Mouse (Mus musculus) C2C12 (cell line): Measurements from ENCODE around the gene Stk11ip. TPM values are rescaled to one million over a fixed set of nuclear protein-coding genes. Genes with fewer than 3 reads are reported as not detected.

ENCODE experiments used
- H3K27me3 ChIP-seq: one replicate; pipeline ENCODE4 v1.6.1; 2011; ENCODE audit not compliant: control insufficient read depth, insufficient read depth, insufficient read length
- H3K36me3 ChIP-seq: one replicate; pipeline ENCODE4 v1.6.1; 2011; ENCODE audit not compliant: control insufficient read depth, insufficient read depth
- H3K4me3 ChIP-seq: one replicate; pipeline ENCODE4 v1.5.1; 2011; ENCODE audit warnings: mild to moderate bottlenecking, control low read depth; ENCODE audit not compliant: poor library complexity, insufficient read depth, severe bottlenecking
- H3K79me2 ChIP-seq: one replicate; pipeline ENCODE4 v1.6.1; 2011; ENCODE audit not compliant: control insufficient read depth, insufficient read depth
- H3K79me3 ChIP-seq: one replicate; pipeline ENCODE4 v1.6.1; 2011; ENCODE audit warnings: low read depth, control low read depth
- H3ac ChIP-seq: one replicate; pipeline ENCODE3; 2011; ENCODE audit warnings: low read depth; ENCODE audit not compliant: control insufficient read depth, insufficient read length
- CEBPB ChIP-seq: IDR thresholded peaks from one replicate; pipeline ENCODE4 v1.6.1; 2011; ENCODE audit warnings: low read depth, mild to moderate bottlenecking, control low read depth, moderate library complexity
- CTCF ChIP-seq: IDR thresholded peaks from one replicate; pipeline ENCODE4 v1.5.1; 2011; ENCODE audit not compliant: control insufficient read depth, insufficient read depth, insufficient read length
- FOSL1 ChIP-seq: IDR thresholded peaks from one replicate; pipeline ENCODE4 v1.8.0; 2011; ENCODE audit warnings: mild to moderate bottlenecking, low read length; ENCODE audit not compliant: poor library complexity, insufficient read depth, severe bottlenecking
- MAX ChIP-seq: IDR thresholded peaks from one replicate; pipeline ENCODE4 v1.6.1; 2011; ENCODE audit warnings: mild to moderate bottlenecking, control low read depth
- MYOD1 ChIP-seq: IDR thresholded peaks from one replicate; pipeline ENCODE4 v1.6.1; 2011; ENCODE audit warnings: low read depth; ENCODE audit not compliant: control insufficient read depth, insufficient read length
- MYOG ChIP-seq: IDR thresholded peaks from one replicate; pipeline ENCODE4 v1.6.1; 2011; ENCODE audit not compliant: control insufficient read depth, insufficient read length; ENCODE audit errors: extremely low read depth
- USF1 ChIP-seq: IDR thresholded peaks from one replicate; pipeline ENCODE4 v1.6.1; 2011; ENCODE audit warnings: low read depth, mild to moderate bottlenecking, control low read depth, moderate library complexity
- polyA plus RNA-seq: library from polyadenylated mRNA; unstranded; fragments of >200 nt; fragmentation: generic; extraction: Trizol; gene quantifications from one replicate; pipeline ENCODE4 v1.2.1, GENCODE M21; 2012; ENCODE audit warnings: missing spikeins

The Stk11ip gene
- polyA plus RNA-seq, 1 experiment = 7.4 TPM

- TF ChIP-seq MYOD1 (no peak), FOSL1 (no peak), USF1 (no peak), CEBPB (no peak), MYOG (no peak), MAX (peak; percentile 28), CTCF (peak; percentile 10)
- peak overlapping the region; percentile 60 for H3ac ChIP-seq
- H3K36me3 ChIP-seq = no peaks in the 10 kb centered on the region
- no peaks in the 10 kb centered on the region for H3K27me3 ChIP-seq
- H3K79me2 ChIP-seq = no peaks in the 10 kb centered on the region
- H3K4me3 ChIP-seq = peak overlapping the region; percentile 29
- H3K79me3 ChIP-seq = no peaks in the 10 kb centered on the region
Observed at GRCm38 (mm10) chr1:75487405-75488161, 33.7 kb upstream of the Stk11ip start.

DNA sequence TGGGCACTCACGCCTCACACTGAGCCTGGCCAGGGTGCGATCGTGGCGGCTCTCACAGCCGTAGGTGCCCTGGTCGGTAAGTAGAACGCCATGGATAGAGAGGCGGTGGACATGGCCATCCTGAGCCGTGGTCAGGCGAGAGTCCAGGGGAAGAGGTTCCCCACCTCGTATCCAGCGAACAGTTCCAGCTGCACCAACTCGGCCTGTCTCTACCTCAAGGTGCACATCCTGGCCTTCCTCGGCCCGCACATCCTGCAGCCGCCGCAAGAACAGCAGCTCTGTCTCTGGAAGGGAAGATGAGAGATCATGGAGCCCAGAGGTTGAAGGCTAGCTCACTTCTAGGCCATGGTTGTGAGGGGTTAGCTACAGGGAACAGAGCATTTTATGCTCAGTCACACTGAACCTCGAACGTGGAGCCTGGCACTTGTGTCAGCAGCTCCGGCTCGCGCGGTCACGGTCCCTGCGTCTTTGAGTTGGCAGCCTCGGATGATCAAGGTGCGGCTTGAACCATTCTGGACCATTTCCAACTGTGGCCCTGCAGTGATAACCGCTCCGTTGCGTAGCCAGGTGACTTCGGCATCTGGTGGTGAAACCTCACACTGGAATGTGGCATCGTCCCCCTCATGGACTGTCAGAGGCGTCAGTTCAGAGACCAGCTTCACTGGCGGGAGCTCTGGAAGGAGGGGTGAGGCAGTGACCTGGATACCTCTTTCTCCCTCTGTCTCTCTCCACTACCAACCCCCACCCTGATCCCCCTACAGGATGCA is 30.4 kb upstream of the Stk11ip start:
- H3K79me2 ChIP-seq = no peaks in the 10 kb centered on the region
- H3K4me3 ChIP-seq = no peak overlapping the region
- H3K27me3 ChIP-seq = no peaks in the 10 kb centered on the region
- no peaks in the 10 kb centered on the region for H3K36me3 ChIP-seq
- H3K79me3 ChIP-seq = no peaks in the 10 kb centered on the region
- no peak for TF ChIP-seq CEBPB
- TF ChIP-seq FOSL1 = no peak
- TF ChIP-seq MYOD1 = no peak
- no peak for TF ChIP-seq USF1
- no peak for TF ChIP-seq MYOG
- no peak overlapping the region for H3ac ChIP-seq

GRCm38 (mm10) chr1:75492579-75493170 is 28.7 kb upstream of the Stk11ip start:
- Histone ChIP-seq H3K36me3 (no peaks in the 10 kb centered on the region), H3K4me3 (no peak overlapping the region), H3ac (no peak overlapping the region), H3K27me3 (no peaks in the 10 kb centered on the region), H3K79me3 (no peaks in the 10 kb centered on the region), H3K79me2 (no peaks in the 10 kb centered on the region)
- no peak for TF ChIP-seq FOSL1
- no peak for TF ChIP-seq CTCF
- TF ChIP-seq USF1 = no peak
- TF ChIP-seq MYOG = no peak
- no peak for TF ChIP-seq CEBPB
- no peak for TF ChIP-seq MAX
- TF ChIP-seq MYOD1 = no peak

GRCm38 (mm10) chr1:75494878-75495548 is 26.3 kb upstream of the Stk11ip start:
- no peaks in the 10 kb centered on the region for H3K36me3 ChIP-seq
- H3K79me3 ChIP-seq = no peaks in the 10 kb centered on the region
- no peak overlapping the region for H3ac ChIP-seq
- no peaks in the 10 kb centered on the region for H3K79me2 ChIP-seq
- H3K27me3 ChIP-seq = no peaks in the 10 kb centered on the region
- H3K4me3 ChIP-seq = no peak overlapping the region
- TF ChIP-seq CTCF (peak; percentile 7), FOSL1 (no peak), USF1 (no peak), MAX (no peak), MYOD1 (no peak), MYOG (no peak)

DNA sequence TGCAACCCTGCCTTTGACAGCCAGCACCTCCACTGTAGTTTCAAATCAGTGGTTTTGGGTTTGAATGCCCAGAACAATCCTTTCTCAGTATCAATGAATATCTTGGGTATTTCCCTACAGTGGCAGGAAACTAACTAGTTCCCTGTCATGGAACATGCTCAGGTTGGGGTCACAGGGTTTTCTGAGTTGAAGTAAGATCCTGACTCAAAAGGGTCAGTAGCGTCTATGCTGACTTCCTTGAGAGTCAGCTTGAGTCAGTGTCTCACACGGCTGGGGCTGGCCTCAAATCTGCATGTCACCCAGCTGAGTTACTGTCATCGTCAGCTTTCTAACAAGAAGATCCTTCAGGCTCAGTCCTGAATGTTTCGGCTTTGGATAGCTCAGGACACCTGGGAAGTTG is 22.4 kb upstream of the Stk11ip start:
- Histone ChIP-seq H3K36me3 (no peaks in the 10 kb centered on the region), H3K27me3 (no peaks in the 10 kb centered on the region), H3K79me3 (no peaks in the 10 kb centered on the region), H3K79me2 (no peaks in the 10 kb centered on the region), H3ac (no peak overlapping the region), H3K4me3 (no peak overlapping the region)
- no peak for TF ChIP-seq CTCF
- TF ChIP-seq MYOD1 = no peak
- no peak for TF ChIP-seq USF1
- TF ChIP-seq FOSL1 = no peak
- no peak for TF ChIP-seq MAX
- TF ChIP-seq CEBPB = no peak
- no peak for TF ChIP-seq MYOG
